12 mouse cellular contexts compared by ENCODE assay signal in the genomic region with DNA sequence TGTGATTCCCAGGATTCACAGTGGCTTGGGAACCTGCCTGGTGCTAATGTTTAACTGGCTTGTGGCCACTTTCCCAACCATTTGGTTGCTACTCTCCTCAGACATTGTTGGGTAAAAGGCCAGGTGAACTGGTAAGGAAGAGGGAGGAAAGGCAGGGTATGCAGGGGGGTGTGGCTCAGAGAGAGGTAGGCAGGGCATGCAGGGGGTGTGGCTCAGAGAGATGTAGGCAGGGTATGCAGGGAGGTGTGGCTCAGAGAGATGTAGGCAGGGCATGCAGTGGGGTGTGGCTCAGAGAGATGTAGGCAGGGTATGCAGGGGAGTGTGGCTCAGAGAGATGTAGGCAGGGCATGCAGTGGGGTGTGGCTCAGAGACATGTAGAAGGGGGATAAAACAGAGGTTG. TPM values are rescaled to one million over a fixed set of nuclear protein-coding genes. Genes with fewer than 3 reads are reported as not detected.
DNase-seq lines count a peak whose midpoint lies in the region; ATAC-seq and TF ChIP-seq lines count a peak whose summit lies in the region.
"Had no signal": no experiment of that assay in that cellular context is flagged by ENCODE, and none has a peak within 500 bp of the region (broad histone marks: within the 10 kb centered on the region; RNA-seq: fewer than 3 reads in every experiment).

No protein-coding gene starts in this region.

- H3K27ac ChIP-seq in MEL (ENCODE audit: control insufficient read depth, low read depth, low read length): no peak overlapping the region
- no peak overlapping the region for H3K27ac ChIP-seq in liver, embryonic 15.5 days (replicated peaks)
- H3K27ac ChIP-seq: embryonic facial prominence, embryonic 13.5 days had no signal

- peaks cover 3 to 8% of the 10 kb centered on the region in 2 experiments; a peak in 3 of 4 replicates for H3K4me1 ChIP-seq in MEL (ENCODE audit: control insufficient read depth in 1 of 2, insufficient read depth in 2 of 2, low read length in 2 of 2)
- no peaks in the 10 kb centered on the region; the same call in 1 of the 2 replicates for H3K4me1 ChIP-seq in liver, embryonic 15.5 days (replicated peaks)
- H3K4me1 ChIP-seq: embryonic facial prominence, embryonic 13.5 days had no signal

- no peak overlapping the region for H3K9ac ChIP-seq in MEL (ENCODE audit: control insufficient read depth, low read depth, low read length, poor library complexity, severe bottlenecking)
- H3K9ac ChIP-seq in liver, embryonic 15.5 days: no peak overlapping the region
- H3K9ac ChIP-seq: embryonic facial prominence, embryonic 13.5 days had no signal

- H3K9me3 ChIP-seq in MEL (replicated peaks; ENCODE audit: insufficient read depth, low read length): no peaks in the 10 kb centered on the region
- H3K9me3 ChIP-seq in liver, embryonic 15.5 days (replicated peaks): no peaks in the 10 kb centered on the region
- H3K9me3 ChIP-seq: embryonic facial prominence, embryonic 13.5 days had no signal

- H3K27me3 ChIP-seq in MEL (ENCODE audit: control insufficient read depth in 1 of 2, insufficient read depth in 2 of 2, low read length in 2 of 2): no peaks in the 10 kb centered on the region
- H3K27me3 ChIP-seq in liver, embryonic 15.5 days: no peaks in the 10 kb centered on the region; the same call in 1 of the 2 replicates

- H3K36me3 ChIP-seq in MEL (ENCODE audit: control insufficient read depth in 1 of 2, insufficient read depth in 2 of 2, low read length in 2 of 2): peaks cover 0 to 14% of the 10 kb centered on the region in 2 experiments; a peak in 2 of 4 replicates
- H3K36me3 ChIP-seq in liver, embryonic 15.5 days (replicated peaks): no peaks in the 10 kb centered on the region
- H3K36me3 ChIP-seq: embryonic facial prominence, embryonic 13.5 days had no signal

- no peak overlapping the region for H3K4me2 ChIP-seq in liver, embryonic 15.5 days
- H3K4me2 ChIP-seq: embryonic facial prominence, embryonic 13.5 days had no signal

- TF ChIP-seq POLR2A in MEL (IDR thresholded peaks at IDR 0.05; ENCODE audit: control insufficient read depth in 1 of 2, insufficient read depth in 1 of 2, low read depth in 1 of 2, low read length in 2 of 2, poor library complexity in 1 of 2): no peak

- TF ChIP-seq CTCF in MEL (IDR thresholded peaks at IDR 0.05 in 2 of 3, conservative IDR thresholded peaks at IDR 0.05 in 1 of 3; ENCODE audit: control insufficient read depth in 1 of 3, insufficient read depth in 1 of 3, low read depth in 2 of 3, low read length in 3 of 3, poor library complexity in 1 of 3, severe bottlenecking in 1 of 3): no peak

- TF ChIP-seq RAD21 in MEL (IDR thresholded peaks at IDR 0.05; ENCODE audit: low read depth, low read length): no peak

- no peak for TF ChIP-seq EP300 in MEL (IDR thresholded peaks at IDR 0.05; ENCODE audit: low read depth in 1 of 2, low read length in 2 of 2)

- no peaks in the 10 kb centered on the region for H3K79me2 ChIP-seq in MEL (ENCODE audit: control insufficient read depth, insufficient read depth, low read length, poor library complexity)

- H3K4me3 ChIP-seq in MEL (ENCODE audit: control insufficient read depth in 1 of 2, insufficient read depth in 1 of 2, low read depth in 2 of 2, low read length in 2 of 2): no peak overlapping the region
- no peak overlapping the region for H3K4me3 ChIP-seq in liver, embryonic 15.5 days (replicated peaks)
- H3K4me3 ChIP-seq: embryonic facial prominence, embryonic 13.5 days had no signal

- DNase-seq in A20 (ENCODE audit: low read depth, low spot score): peak; percentile 23
- peak; percentile 85 for DNase-seq in MEL (ENCODE audit: low read depth, low spot score)
- peak; percentile 57 for DNase-seq in kidney, adult 9 months
- no peak for DNase-seq in urinary bladder, postnatal 14 days (ENCODE audit: low spot score)
- no peak for DNase-seq in MN1 (ENCODE audit: low spot score)
- DNase-seq in cerebellum, postnatal 4 days (ENCODE audit: low spot score in 2 of 2): no peak
- no peak for DNase-seq in urinary bladder, postnatal 36 days (ENCODE audit: low spot score in 2 of 2)
- DNase-seq: heart, postnatal 4 days; layer of hippocampus, postnatal 36 days; thymus, adult 2 months had no signal

- peak; percentile 58 for ATAC-seq in liver, embryonic 15.5 days (ENCODE audit: insufficient read depth)

TF ChIP-seq in MEL, 35 proteins besides CTCF, POLR2A, EP300 and RAD21:
- TF ChIP-seq MYC (IDR thresholded peaks at IDR 0.05; ENCODE audit: low read depth, low read length) (no peak), MXI1 (IDR thresholded peaks at IDR 0.05; ENCODE audit: low read depth, low read length) (peak; percentile 17; the same call in 1 of the 2 replicates)
TF ChIP-seq in MEL: peak in this region for 1.

RNA-seq across cellular contexts. Expression of a gene that starts 49.9 kb away (rescaled TPM):
- total RNA-seq in MEL (2012; rRNA removed): 110 and 113 TPM in 2 replicates
- polyA plus RNA-seq in MEL (2012; ENCODE audit: insufficient read depth in 1 of 2, insufficient read length in 2 of 2, low read depth in 1 of 2, low replicate concordance in 2 of 2, missing spikeins in 1 of 2): 100 to 1,000 TPM in 1 of 2 experiments, not detected in 1; 172 TPM
- polyA plus RNA-seq in liver, embryonic 15.5 days (2015; fragmentation: Nextera tagmentation; extraction: Ambion mirVana): 32.4 and 33.6 TPM in 2 replicates

Comparison
In these comparisons a context has a peak if more than half of its experiments do, and no peak if none do; other contexts are left out.
1. DNase-seq: peak in A20 (single experiment), MEL (single experiment) and kidney, adult 9 months (single experiment); none in urinary bladder, postnatal 14 days (single experiment), MN1 (single experiment), cerebellum, postnatal 4 days (0 of 2) and urinary bladder, postnatal 36 days (0 of 2).